Mouse (Mus musculus): ENCODE results near the gene Phf1.

DNA sequence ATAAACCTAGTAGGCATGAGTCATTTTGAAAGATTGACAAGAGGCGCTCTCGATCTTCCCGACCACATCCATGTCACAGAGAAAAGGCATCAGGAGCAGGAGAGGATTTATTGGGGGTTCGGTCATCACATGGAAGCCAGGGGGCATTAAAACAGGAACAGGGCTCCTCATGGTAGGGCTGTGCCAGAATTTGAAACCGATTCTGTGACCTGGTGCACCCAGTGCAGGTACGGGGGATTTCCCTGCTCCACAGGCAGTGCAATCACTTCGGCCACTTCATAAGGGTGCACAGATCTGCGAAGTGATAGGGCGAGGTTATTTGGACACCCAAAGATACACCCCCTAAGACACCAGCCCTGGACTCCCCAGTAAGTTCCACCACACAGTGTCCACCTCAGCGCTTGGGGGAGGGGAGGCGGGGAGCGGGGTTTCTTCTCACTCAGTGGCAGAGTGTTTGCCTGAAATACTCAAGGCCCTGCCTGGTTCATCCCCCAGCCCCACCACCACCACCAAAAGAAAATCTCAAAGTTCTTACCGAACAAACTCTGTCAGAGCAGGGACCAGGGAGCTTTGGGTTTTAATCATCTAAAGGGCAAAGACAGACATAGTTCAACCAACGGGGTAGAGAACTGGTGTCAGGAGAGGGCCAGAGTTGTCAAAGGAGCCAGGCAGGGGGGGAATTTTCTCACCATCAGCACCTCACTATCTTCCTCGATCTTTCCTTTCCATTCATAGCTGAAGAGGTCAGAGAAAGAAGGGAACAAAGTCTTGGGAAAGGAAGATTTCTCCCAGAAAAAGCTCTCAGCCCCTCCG lies 5.2 kb downstream of the Phf1 start:
- TF ChIP-seq POLR2A (IDR thresholded peaks at IDR 0.05; ENCODE audit: insufficient read length, low read depth) (no peak), MAX (IDR thresholded peaks at IDR 0.05; ENCODE audit: low read depth) (no peak), MYOD1 (IDR thresholded peaks at IDR 0.05; ENCODE audit: control insufficient read depth in 1 of 3, insufficient read length in 2 of 3, low read depth in 2 of 3) (no peak), E2F4 (IDR thresholded peaks at IDR 0.05; ENCODE audit: insufficient read depth) (no peak), TCF3 (IDR thresholded peaks at IDR 0.05; ENCODE audit: insufficient read length, low read depth) (no peak), POLR2AphosphoS2 (IDR thresholded peaks at IDR 0.05; ENCODE audit: insufficient read length, low read depth) (no peak), USF1 (IDR thresholded peaks at IDR 0.05; ENCODE audit: low read depth) (no peak), SRF (IDR thresholded peaks at IDR 0.05; ENCODE audit: control insufficient read depth, insufficient read length, low read depth) (no peak), TCF12 (IDR thresholded peaks at IDR 0.05; ENCODE audit: insufficient read depth, poor library complexity, severe bottlenecking) (no peak), MYOG (IDR thresholded peaks at IDR 0.05; ENCODE audit: control insufficient read depth in 1 of 3, insufficient read depth in 1 of 3, insufficient read length in 2 of 3, low read depth in 2 of 3) (no peak)

All from myocyte (in vitro differentiated cells).